Mouse (Mus musculus) olfactory bulb, adult 2 months (tissue): ENCODE results near the gene Gm9821. TPM values are rescaled to one million over a fixed set of nuclear protein-coding genes. Genes with fewer than 3 reads are reported as not detected.
A peak's percentile ranks its signal among the peaks of the same experiment; 100 is the strongest.

Experiments
- H3K27ac ChIP-seq: fragments of 200-500 bp; 2 replicates; pipeline ENCODE4 v1.5.1; 2012; ENCODE audit warnings: low read depth, low read length; ENCODE audit not compliant: insufficient read depth
- H3K4me1 ChIP-seq: fragments of 200-500 bp; 2 replicates; pipeline ENCODE4 v1.6.1; 2012; ENCODE audit warnings: low read length; ENCODE audit not compliant: control insufficient read depth, insufficient read depth
- H3K4me3 ChIP-seq: fragments of 200-500 bp; 2 replicates; pipeline ENCODE4 v1.5.1; 2012; ENCODE audit warnings: mild to moderate bottlenecking, low read depth, low read length, moderate library complexity; ENCODE audit not compliant: insufficient read depth
- CTCF ChIP-seq: fragments of 200-500 bp; IDR thresholded peaks from 2 replicates; pipeline ENCODE4 v1.5.1; 2012; ENCODE audit warnings: low read depth, mild to moderate bottlenecking, low read length, moderate library complexity; ENCODE audit not compliant: insufficient read depth
- POLR2A ChIP-seq: fragments of 200-500 bp; IDR thresholded peaks from 2 replicates; pipeline ENCODE4 v1.6.1; 2012; ENCODE audit warnings: mild to moderate bottlenecking, low read depth, low read length, moderate library complexity; ENCODE audit not compliant: insufficient read depth
- WGBS: fragments of 180-500 bp; shearing (Covaris S2); methylation state at CpG from one replicate; pipeline ENCODE4 v1.1.7; 2018; 5-methylcytosine and 5-hydroxymethylcytosine counted together
- polyA plus RNA-seq: library from polyadenylated mRNA; stranded (reverse); fragments of >200 nt; gene quantifications from 2 replicates; pipeline ENCODE4 v1.2.4, GENCODE M21; 2012; ENCODE audit warnings: low replicate concordance; ENCODE audit not compliant: missing spikeins, insufficient read depth, insufficient read length

Gm9821 gene
- polyA plus RNA-seq, 1 experiment, result not detected

- TF ChIP-seq POLR2A (no peak), CTCF (no peak)
- peaks cover 38% of the 10 kb centered on the region for H3K4me1 ChIP-seq
- H3K27ac ChIP-seq, result 0 out of 2 replicates have a peak overlapping the region, but pooled peaks have one; percentile 4
- WGBS, result 80% methylated on average over 15 of the region's 15 CpGs
- no peak overlapping the region for H3K4me3 ChIP-seq
These were observed 6.1 kb upstream of the Gm9821 start for GRCm38 (mm10) chr2:91939303-91939935.

GRCm38 (mm10) chr2:91942356-91942755 lies 3.1 kb upstream of the Gm9821 start:
- 81% methylated on average over 6 of the region's 6 CpGs for WGBS
- no peak overlapping the region for H3K27ac ChIP-seq
- no peak for TF ChIP-seq POLR2A
- peak; percentile 34; the same call in 1 of the 2 replicates for TF ChIP-seq CTCF
- H3K4me3 ChIP-seq, result no peak overlapping the region
- peaks cover 35% of the 10 kb centered on the region for H3K4me1 ChIP-seq

- WGBS, result 29% methylated on average over 13 of the region's 13 CpGs
- no peak overlapping the region for H3K4me3 ChIP-seq
- H3K4me1 ChIP-seq, result peaks cover 47% of the 10 kb centered on the region
- no peak for TF ChIP-seq POLR2A
- peak; percentile 82 for TF ChIP-seq CTCF
- H3K27ac ChIP-seq, result peak overlapping the region; percentile 18; the same call in 1 of the 2 replicates
These were observed 1.1 kb upstream of the Gm9821 start for GRCm38 (mm10) chr2:91944170-91944950.

- 47% methylated on average over 6 of the region's 6 CpGs for WGBS
- Histone ChIP-seq H3K4me1 (peaks cover 58% of the 10 kb centered on the region), H3K4me3 (no peak overlapping the region), H3K27ac (no peak overlapping the region)
- TF ChIP-seq POLR2A (no peak), CTCF (no peak)
These were observed 1.3 kb downstream of the Gm9821 start for GRCm38 (mm10) chr2:91946836-91947235.

- WGBS, result 51% methylated on average over 11 of the region's 11 CpGs
- TF ChIP-seq CTCF (no peak), POLR2A (no peak)
- peak overlapping the region; percentile 27; the same call in 1 of the 2 replicates for H3K27ac ChIP-seq
- no peak overlapping the region; the same call in 1 of the 2 replicates for H3K4me3 ChIP-seq
- H3K4me1 ChIP-seq, result peaks cover 58% of the 10 kb centered on the region
These were observed 2.1 kb downstream of the Gm9821 start for GRCm38 (mm10) chr2:91947397-91948150.

GRCm38 (mm10) chr2:91948151-91948509 lies 2.6 kb downstream of the Gm9821 start:
- peaks cover 58% of the 10 kb centered on the region for H3K4me1 ChIP-seq
- H3K27ac ChIP-seq, result peak overlapping the region; percentile 27; the same call in 1 of the 2 replicates
- no peak overlapping the region for H3K4me3 ChIP-seq
- 83% methylated on average over 6 of the region's 6 CpGs for WGBS
- no peak for TF ChIP-seq POLR2A
- no peak for TF ChIP-seq CTCF

GRCm38 (mm10) chr2:91948792-91949241 lies 3.3 kb downstream of the Gm9821 start:
- WGBS, result 71% methylated on average over 3 of the region's 3 CpGs
- peaks cover 60% of the 10 kb centered on the region for H3K4me1 ChIP-seq
- H3K4me3 ChIP-seq, result no peak overlapping the region
- peak overlapping the region; percentile 85 for H3K27ac ChIP-seq
- no peak for TF ChIP-seq CTCF

- 59% methylated on average over 17 of the region's 17 CpGs for WGBS
These were observed 4.1 kb downstream of the Gm9821 start for GRCm38 (mm10) chr2:91949411-91950274.

More at GRCm38 (mm10) chr2:91949411-91950274, 4.1 kb downstream of the Gm9821 start:
- peak overlapping the region; percentile 36 for H3K4me3 ChIP-seq
- peak overlapping the region; percentile 85 for H3K27ac ChIP-seq
- TF ChIP-seq CTCF, result no peak
- no peak for TF ChIP-seq POLR2A
- H3K4me1 ChIP-seq, result peaks cover 57% of the 10 kb centered on the region
